In genomic region chr14:33734446-33735043, GRCm38 (mm10) we compare ENCODE assay signal across 8 mouse cellular contexts.
DNase-seq lines count a peak whose midpoint lies in the region; ATAC-seq and TF ChIP-seq lines count a peak whose summit lies in the region.

No protein-coding gene starts in this region.

- intact Hi-C loops in heart, postnatal 10 days (cut with DNase I) = no loop called here

- no peak for ATAC-seq in heart, embryonic 11.5 days (replicated peaks; ENCODE audit: insufficient number of reproducible peaks, low FRiP score, low TSS enrichment)
- ATAC-seq in forebrain, postnatal 0 days = peak; percentile 54

- no peak overlapping the region for H3K27ac ChIP-seq in heart, embryonic 11.5 days (ENCODE audit: low read depth, low read length)
- H3K27ac ChIP-seq in forebrain, postnatal 0 days (ENCODE audit: low read depth, low read length) = no peak overlapping the region

- no peak for TF ChIP-seq CTCF in forebrain, postnatal 0 days (IDR thresholded peaks at IDR 0.05; ENCODE audit: low read depth)

- no peak overlapping the region for H3K4me3 ChIP-seq in heart, embryonic 11.5 days (ENCODE audit: low read depth, low read length)
- no peak overlapping the region for H3K4me3 ChIP-seq in forebrain, postnatal 0 days (ENCODE audit: low read depth, low read length)

- H3K4me2 ChIP-seq in heart, embryonic 11.5 days = no peak overlapping the region
- no peak overlapping the region for H3K4me2 ChIP-seq in forebrain, postnatal 0 days (ENCODE audit: low read depth)

- no peaks in the 10 kb centered on the region for H3K36me3 ChIP-seq in heart, embryonic 11.5 days (ENCODE audit: control insufficient read depth, insufficient read depth, low read length)
- H3K36me3 ChIP-seq in forebrain, postnatal 0 days (ENCODE audit: insufficient read depth) = no peaks in the 10 kb centered on the region

- H3K9me3 ChIP-seq in heart, embryonic 11.5 days (replicated peaks; ENCODE audit: control insufficient read depth, low read length) = no peaks in the 10 kb centered on the region
- no peaks in the 10 kb centered on the region for H3K9me3 ChIP-seq in forebrain, postnatal 0 days (ENCODE audit: low read length)

- DNase-seq in heart, postnatal 10 days = peak; percentile 40 to 41
- peak; percentile 58 for DNase-seq in brain, adult 2 months (ENCODE audit: low read depth, low spot score)
- peak; percentile 29 for DNase-seq in forebrain, postnatal 0 days
- DNase-seq in layer of hippocampus, postnatal 10 days (ENCODE audit: low spot score in 2 of 2) = peak; percentile 55 to 67
- peak; percentile 8 to 14 for DNase-seq in right cerebral cortex, postnatal 36 days (ENCODE audit: low spot score in 2 of 2)
- no peak for DNase-seq in embryo, embryonic 9.5 days (ENCODE audit: extremely low spot score)
- DNase-seq in thymus, postnatal 36 days = no peak

- 81% methylated on average over 5 of the region's 5 CpGs for WGBS in heart, embryonic 11.5 days (ENCODE audit: insufficient replicate concordance)
- WGBS in forebrain, postnatal 0 days = 32% methylated on average over 5 of the region's 5 CpGs

- H3K27me3 ChIP-seq in heart, embryonic 11.5 days (ENCODE audit: control insufficient read depth, insufficient read depth, low read length) = no peaks in the 10 kb centered on the region; the same call in 1 of the 2 replicates
- H3K27me3 ChIP-seq in forebrain, postnatal 0 days (ENCODE audit: insufficient read depth, low read length) = no peaks in the 10 kb centered on the region; the same call in 1 of the 2 replicates

- H3K9ac ChIP-seq in heart, embryonic 11.5 days (ENCODE audit: low read depth, low read length) = no peak overlapping the region
- no peak overlapping the region for H3K9ac ChIP-seq in forebrain, postnatal 0 days

- no peaks in the 10 kb centered on the region for H3K4me1 ChIP-seq in heart, embryonic 11.5 days (ENCODE audit: control insufficient read depth, insufficient read depth, low read length)
- 0 out of 2 replicates have a peak, but pooled peaks cover 4% of the 10 kb centered on the region for H3K4me1 ChIP-seq in forebrain, postnatal 0 days (ENCODE audit: insufficient read depth)

Comparison
In these comparisons a context has a peak if more than half of its experiments do, and no peak if none do; other contexts are left out.
1. DNase-seq: peak in heart, postnatal 10 days (2 of 2), brain, adult 2 months (single experiment), forebrain, postnatal 0 days (single experiment), layer of hippocampus, postnatal 10 days (2 of 2) and right cerebral cortex, postnatal 36 days (2 of 2); none in embryo, embryonic 9.5 days (single experiment) and thymus, postnatal 36 days (0 of 2).